Mouse (Mus musculus): ENCODE data around the gene Cd82. TPM values are rescaled to one million over a fixed set of nuclear protein-coding genes. Genes with fewer than 3 reads are reported as not detected.

Gene Cd82
- polyA plus RNA-seq (2014; fragmentation: Illumina TruSeq; extraction: RNeasy Lipid Tissue Mini Kit (QIAGEN cat#74804); ENCODE audit: insufficient read depth, low read depth, low replicate concordance): 114 TPM

GRCm38 (mm10) chr2:93462760-93463159 is at the start of gene Cd82:
Cd82 (minus strand) TSS chr2:93463140.

Other genes with a start within 250 kb of the Cd82 start
- 45.1 TPM for gene Tspan18, start 128.6 kb downstream of the Cd82 start, polyA plus RNA-seq (2014; fragmentation: Illumina TruSeq; extraction: RNeasy Lipid Tissue Mini Kit (QIAGEN cat#74804); ENCODE audit: insufficient read depth, low read depth, low replicate concordance)
- not detected for gene Gm10803, start 97.4 kb upstream of the Cd82 start, polyA plus RNA-seq (2014; fragmentation: Illumina TruSeq; extraction: RNeasy Lipid Tissue Mini Kit (QIAGEN cat#74804); ENCODE audit: insufficient read depth, low read depth, low replicate concordance)
- gene Alx4, start 179.2 kb upstream of the Cd82 start, polyA plus RNA-seq (2014; fragmentation: Illumina TruSeq; extraction: RNeasy Lipid Tissue Mini Kit (QIAGEN cat#74804); ENCODE audit: insufficient read depth, low read depth, low replicate concordance): 0.06 TPM

All from lung, adult 10 weeks (tissue).